Mouse (Mus musculus) ES-E14 (cell line): Measurements from ENCODE around the gene Golga7b.

Experiments
- CHD2 ChIP-seq: IDR thresholded peaks from 2 replicates; pipeline ENCODE4 v1.6.1; 2014; ENCODE audit warnings: mild to moderate bottlenecking, low read depth, low read length, inconsistent platforms
- HCFC1 ChIP-seq: IDR thresholded peaks from 2 replicates; pipeline ENCODE4 v1.6.1; 2012; ENCODE audit warnings: low read length, inconsistent platforms, borderline replicate concordance; ENCODE audit not compliant: insufficient read depth
- MAFK ChIP-seq: IDR thresholded peaks from 2 replicates; pipeline ENCODE4 v1.6.1; 2014; ENCODE audit warnings: mild to moderate bottlenecking, low read depth, low read length, inconsistent platforms; ENCODE audit not compliant: insufficient read depth
- ZC3H11A ChIP-seq: IDR thresholded peaks from 2 replicates; pipeline ENCODE4 v1.6.1; 2012; ENCODE audit warnings: low read depth, mild to moderate bottlenecking, inconsistent platforms, low read length, borderline replicate concordance
- ZNF384 ChIP-seq: IDR thresholded peaks from 2 replicates; pipeline ENCODE4 v1.6.1; 2012; ENCODE audit warnings: low read depth, low read length, inconsistent platforms

DNA sequence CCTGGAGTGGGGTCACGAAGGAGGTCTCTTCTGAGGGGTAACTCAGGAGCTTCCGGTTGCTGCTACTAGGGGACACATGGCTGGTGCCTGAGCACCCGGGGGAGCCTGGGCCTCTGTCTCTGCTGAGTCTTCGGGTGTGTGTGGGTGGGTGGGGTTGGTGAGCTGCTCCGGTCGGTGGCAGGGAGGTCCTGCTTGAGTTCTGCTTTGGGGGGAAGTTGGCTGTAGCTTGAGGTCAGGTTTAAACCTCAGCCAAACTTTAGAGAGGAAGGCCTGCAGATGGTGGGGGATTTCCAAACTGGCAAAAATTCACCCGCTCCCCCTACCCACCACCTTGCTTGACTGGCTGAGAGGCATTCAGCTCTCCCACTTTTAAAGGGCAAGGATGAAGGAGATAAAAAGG is 23.8 kb downstream of the Golga7b start:
- TF ChIP-seq HCFC1 (no peak), ZNF384 (no peak), CHD2 (no peak), MAFK (no peak), ZC3H11A (no peak)
